Mouse (Mus musculus) macrophage (primary cell): ENCODE measurements around the gene Serpina1b. TPM values are rescaled to one million over a fixed set of nuclear protein-coding genes. Genes with fewer than 3 reads are reported as not detected.
"Not testable (repeated sequence)": the region's sequence is repeated elsewhere in the genome, so short reads cannot be mapped to it uniquely, and the experiment has no call there.

Source experiments
- H3K27ac ChIP-seq: fragments of 350-480 bp; formaldehyde crosslinking; 2 replicates; pipeline ENCODE4 v1.9.0; 2021
- H3K36me3 ChIP-seq: fragments of 350-480 bp; formaldehyde crosslinking; 2 replicates; pipeline ENCODE4 v1.9.0; 2021; ENCODE audit errors: inconsistent target
- H3K4me3 ChIP-seq: fragments of 350-480 bp; formaldehyde crosslinking; 2 replicates; pipeline ENCODE4 v1.9.0; 2021; ENCODE audit errors: inconsistent target
- H3K79me2 ChIP-seq: fragments of 350-480 bp; formaldehyde crosslinking; 2 replicates; pipeline ENCODE4 v1.9.0; 2021; ENCODE audit errors: inconsistent target
- WGBS: methylation state at CpG from one replicate; pipeline ENCODE4 v1.1.7; 2026; ENCODE audit warnings: inconsistent platforms; ENCODE audit not compliant: missing documents; 5-methylcytosine and 5-hydroxymethylcytosine counted together
- polyA plus RNA-seq: library from polyadenylated mRNA; stranded (reverse); fragments of 250-400 nt; gene quantifications from 3 replicates; pipeline ENCODE4 v1.2.4, GENCODE M21; 2018; ENCODE audit warnings: inconsistent platforms

Gene Serpina1b
- polyA plus RNA-seq, 1 experiment from 2014 or later: not detected

GRCm38 (mm10) chr12:103737791-103738580 lies 92.2 kb downstream of the Serpina1b start:
- H3K27ac ChIP-seq, H3K36me3 ChIP-seq, H3K79me2 ChIP-seq, H3K4me3 ChIP-seq: not testable (repeated sequence)
- WGBS: 84% methylated on average over 5 of the region's 6 CpGs

- 91% methylated on average over 4 of the region's 4 CpGs for WGBS
- H3K27ac ChIP-seq, H3K79me2 ChIP-seq, H3K36me3 ChIP-seq, H3K4me3 ChIP-seq: not testable (repeated sequence)
Measured at GRCm38 (mm10) chr12:103735566-103735965, 94.6 kb downstream of the Serpina1b start.

- H3K27ac ChIP-seq, H3K36me3 ChIP-seq, H3K79me2 ChIP-seq, H3K4me3 ChIP-seq: not testable (repeated sequence)
- WGBS: 100% methylated on average over 3 of the region's 4 CpGs
Measured at GRCm38 (mm10) chr12:103735101-103735500, 95.1 kb downstream of the Serpina1b start.

- Histone ChIP-seq H3K79me2 (no peaks in the 10 kb centered on the region), H3K27ac (no peak overlapping the region), H3K4me3 (no peak overlapping the region), H3K36me3 (no peaks in the 10 kb centered on the region)
- 82% methylated on average over 3 of the region's 3 CpGs for WGBS
Measured at GRCm38 (mm10) chr12:103711537-103711936, 118.6 kb downstream of the Serpina1b start.

GRCm38 (mm10) chr12:103710405-103710804 lies 119.8 kb downstream of the Serpina1b start:
- Histone ChIP-seq H3K79me2 (no peaks in the 10 kb centered on the region), H3K27ac (no peak overlapping the region), H3K4me3 (no peak overlapping the region), H3K36me3 (no peaks in the 10 kb centered on the region)
- 64% methylated on average over 1 of the region's 1 CpGs for WGBS

- no peaks in the 10 kb centered on the region for H3K36me3 ChIP-seq
- 64% methylated on average over 4 of the region's 4 CpGs for WGBS
- H3K27ac ChIP-seq: no peak overlapping the region
- H3K79me2 ChIP-seq: no peaks in the 10 kb centered on the region
- no peak overlapping the region for H3K4me3 ChIP-seq
Measured at GRCm38 (mm10) chr12:103706113-103706512, 124.1 kb downstream of the Serpina1b start.

- Histone ChIP-seq H3K27ac (no peak overlapping the region), H3K4me3 (no peak overlapping the region), H3K36me3 (no peaks in the 10 kb centered on the region), H3K79me2 (no peaks in the 10 kb centered on the region)
- whole genome bisulfite sequencing: 63% methylated on average over 2 of the region's 2 CpGs
Measured at GRCm38 (mm10) chr12:103705547-103705946, 124.6 kb downstream of the Serpina1b start.

- no peaks in the 10 kb centered on the region for H3K36me3 ChIP-seq
- H3K4me3 ChIP-seq: no peak overlapping the region
- WGBS: 92% methylated on average over 4 of the region's 4 CpGs
- no peak overlapping the region for H3K27ac ChIP-seq
- no peaks in the 10 kb centered on the region for H3K79me2 ChIP-seq
Measured at GRCm38 (mm10) chr12:103700144-103700750, 129.9 kb downstream of the Serpina1b start.

GRCm38 (mm10) chr12:103695429-103695828 lies 134.7 kb downstream of the Serpina1b start, which contains the start of gene Serpina1f:
Gene Serpina1f, minus strand, starts transcription at chr12:103695529.
- no peak within 1 kb of the TSS for H3K27ac ChIP-seq
- no peaks in the 10 kb centered on the region for H3K79me2 ChIP-seq
- WGBS: 86% methylated on average over 8 of the region's 8 CpGs
- H3K36me3 ChIP-seq: no peaks in the 10 kb centered on the region
- H3K4me3 ChIP-seq: no peak within 1 kb of the TSS

GRCm38 (mm10) chr12:103688221-103688814 lies 141.9 kb downstream of the Serpina1b start:
- Histone ChIP-seq H3K27ac (no peak overlapping the region), H3K79me2 (no peaks in the 10 kb centered on the region), H3K4me3 (no peak overlapping the region), H3K36me3 (no peaks in the 10 kb centered on the region)
- WGBS: 27% methylated on average over 3 of the region's 3 CpGs

- Histone ChIP-seq H3K36me3 (no peaks in the 10 kb centered on the region), H3K27ac (no peak overlapping the region), H3K79me2 (no peaks in the 10 kb centered on the region), H3K4me3 (no peak overlapping the region)
- 65% methylated on average over 7 of the region's 7 CpGs for WGBS
Measured at GRCm38 (mm10) chr12:103687021-103687420, 143.2 kb downstream of the Serpina1b start.

GRCm38 (mm10) chr12:103686050-103686449 lies 144.1 kb downstream of the Serpina1b start:
- no peak overlapping the region for H3K4me3 ChIP-seq
- WGBS: 75% methylated on average over 3 of the region's 3 CpGs
- no peaks in the 10 kb centered on the region for H3K36me3 ChIP-seq
- H3K79me2 ChIP-seq: no peaks in the 10 kb centered on the region
- no peak overlapping the region for H3K27ac ChIP-seq

GRCm38 (mm10) chr12:103685386-103685785 lies 144.8 kb downstream of the Serpina1b start:
- no peak overlapping the region for H3K4me3 ChIP-seq
- 65% methylated on average over 3 of the region's 3 CpGs for WGBS
- H3K79me2 ChIP-seq: no peaks in the 10 kb centered on the region
- H3K27ac ChIP-seq: no peak overlapping the region
- no peaks in the 10 kb centered on the region for H3K36me3 ChIP-seq

GRCm38 (mm10) chr12:103683775-103684174 lies 146.4 kb downstream of the Serpina1b start:
- Histone ChIP-seq H3K79me2 (no peaks in the 10 kb centered on the region), H3K4me3 (no peak overlapping the region), H3K36me3 (no peaks in the 10 kb centered on the region), H3K27ac (no peak overlapping the region)
- 56% methylated on average over 4 of the region's 4 CpGs for WGBS

GRCm38 (mm10) chr12:103681739-103682138 lies 148.4 kb downstream of the Serpina1b start:
- Histone ChIP-seq H3K79me2 (no peaks in the 10 kb centered on the region), H3K27ac (no peak overlapping the region), H3K36me3 (no peaks in the 10 kb centered on the region), H3K4me3 (no peak overlapping the region)
- WGBS: 67% methylated on average over 2 of the region's 2 CpGs
